Mouse (Mus musculus): ENCODE data around the gene Rims1. TPM values are rescaled to one million over a fixed set of nuclear protein-coding genes. Genes with fewer than 3 reads are reported as not detected.

The Rims1 gene
- polyA plus RNA-seq, 1 experiment from 2014 or later, result 10.3 TPM

GRCm38 (mm10) chr1:22262169-22262950 is 543.4 kb downstream of the Rims1 start:
- peaks cover 12% of the 10 kb centered on the region for H3K4me1 ChIP-seq (replicated peaks; ENCODE audit: control insufficient read depth, insufficient read depth, low read length)
- 65% methylated on average over 6 of the region's 6 CpGs for WGBS
- ATAC-seq, result no peak
- no peak overlapping the region for H3K9ac ChIP-seq (replicated peaks; ENCODE audit: low read depth, low read length)
- no peak overlapping the region for H3K4me2 ChIP-seq (ENCODE audit: low read length)
- H3K36me3 ChIP-seq (ENCODE audit: control insufficient read depth, insufficient read depth), result no peaks in the 10 kb centered on the region
- no peaks in the 10 kb centered on the region for H3K9me3 ChIP-seq (ENCODE audit: control insufficient read depth, low read length)
- H3K4me3 ChIP-seq (replicated peaks; ENCODE audit: low read length), result no peak overlapping the region
- no peak overlapping the region for H3K27ac ChIP-seq (ENCODE audit: low read length)
- no peaks in the 10 kb centered on the region for H3K27me3 ChIP-seq (replicated peaks; ENCODE audit: control insufficient read depth, insufficient read depth, low read length)

GRCm38 (mm10) chr1:22261702-22262101 is 544.1 kb downstream of the Rims1 start:
- peak; percentile 36; the same call in 1 of the 2 replicates for ATAC-seq
- WGBS, result 75% methylated on average over 4 of the region's 4 CpGs

GRCm38 (mm10) chr1:22260291-22260690 is 545.5 kb downstream of the Rims1 start:
- Histone ChIP-seq H3K4me1 (replicated peaks; ENCODE audit: control insufficient read depth, insufficient read depth, low read length) (peaks cover 5% of the 10 kb centered on the region), H3K27me3 (replicated peaks; ENCODE audit: control insufficient read depth, insufficient read depth, low read length) (no peaks in the 10 kb centered on the region), H3K4me2 (ENCODE audit: low read length) (no peak overlapping the region), H3K9ac (replicated peaks; ENCODE audit: low read depth, low read length) (no peak overlapping the region), H3K4me3 (replicated peaks; ENCODE audit: low read length) (no peak overlapping the region), H3K36me3 (ENCODE audit: control insufficient read depth, insufficient read depth) (no peaks in the 10 kb centered on the region), H3K9me3 (ENCODE audit: control insufficient read depth, low read length) (no peaks in the 10 kb centered on the region), H3K27ac (ENCODE audit: low read length) (no peak overlapping the region)
- WGBS, result 81% methylated on average over 2 of the region's 2 CpGs
- no peak for ATAC-seq

More at GRCm38 (mm10) chr1:22261702-22262101, 544.1 kb downstream of the Rims1 start:
- peaks cover 11% of the 10 kb centered on the region for H3K4me1 ChIP-seq (replicated peaks; ENCODE audit: control insufficient read depth, insufficient read depth, low read length)
- no peak overlapping the region for H3K27ac ChIP-seq (ENCODE audit: low read length)
- H3K27me3 ChIP-seq (replicated peaks; ENCODE audit: control insufficient read depth, insufficient read depth, low read length), result no peaks in the 10 kb centered on the region
- no peaks in the 10 kb centered on the region for H3K9me3 ChIP-seq (ENCODE audit: control insufficient read depth, low read length)
- no peak overlapping the region for H3K4me2 ChIP-seq (ENCODE audit: low read length)
- no peaks in the 10 kb centered on the region for H3K36me3 ChIP-seq (ENCODE audit: control insufficient read depth, insufficient read depth)
- H3K4me3 ChIP-seq (replicated peaks; ENCODE audit: low read length), result no peak overlapping the region
- H3K9ac ChIP-seq (replicated peaks; ENCODE audit: low read depth, low read length), result no peak overlapping the region

- ATAC-seq, result no peak
- no peaks in the 10 kb centered on the region for H3K9me3 ChIP-seq (ENCODE audit: control insufficient read depth, low read length)
- no peak overlapping the region for H3K4me2 ChIP-seq (ENCODE audit: low read length)
- no peaks in the 10 kb centered on the region for H3K36me3 ChIP-seq (ENCODE audit: control insufficient read depth, insufficient read depth)
- no peak overlapping the region for H3K4me3 ChIP-seq (replicated peaks; ENCODE audit: low read length)
- peaks cover 5% of the 10 kb centered on the region for H3K4me1 ChIP-seq (replicated peaks; ENCODE audit: control insufficient read depth, insufficient read depth, low read length)
- H3K27me3 ChIP-seq (replicated peaks; ENCODE audit: control insufficient read depth, insufficient read depth, low read length), result no peaks in the 10 kb centered on the region
- 51% methylated on average over 4 of the region's 4 CpGs for WGBS
- no peak overlapping the region for H3K27ac ChIP-seq (ENCODE audit: low read length)
- no peak overlapping the region for H3K9ac ChIP-seq (replicated peaks; ENCODE audit: low read depth, low read length)
These were observed 547.4 kb downstream of the Rims1 start for GRCm38 (mm10) chr1:22258356-22258755.

- Histone ChIP-seq H3K27me3 (replicated peaks; ENCODE audit: control insufficient read depth, insufficient read depth, low read length) (no peaks in the 10 kb centered on the region), H3K27ac (ENCODE audit: low read length) (no peak overlapping the region), H3K9me3 (ENCODE audit: control insufficient read depth, low read length) (no peaks in the 10 kb centered on the region), H3K4me2 (ENCODE audit: low read length) (no peak overlapping the region), H3K36me3 (ENCODE audit: control insufficient read depth, insufficient read depth) (no peaks in the 10 kb centered on the region), H3K9ac (replicated peaks; ENCODE audit: low read depth, low read length) (no peak overlapping the region), H3K4me3 (replicated peaks; ENCODE audit: low read length) (no peak overlapping the region), H3K4me1 (replicated peaks; ENCODE audit: control insufficient read depth, insufficient read depth, low read length) (no peaks in the 10 kb centered on the region)
- WGBS, result 94% methylated on average over 2 of the region's 2 CpGs
- no peak for ATAC-seq
These were observed 551.5 kb downstream of the Rims1 start for GRCm38 (mm10) chr1:22254278-22254677.

- no peak overlapping the region for H3K4me3 ChIP-seq (replicated peaks; ENCODE audit: low read length)
- no peaks in the 10 kb centered on the region for H3K36me3 ChIP-seq (ENCODE audit: control insufficient read depth, insufficient read depth)
- H3K4me1 ChIP-seq (replicated peaks; ENCODE audit: control insufficient read depth, insufficient read depth, low read length), result no peaks in the 10 kb centered on the region
- no peaks in the 10 kb centered on the region for H3K27me3 ChIP-seq (replicated peaks; ENCODE audit: control insufficient read depth, insufficient read depth, low read length)
- no peak for ATAC-seq
- no peaks in the 10 kb centered on the region for H3K9me3 ChIP-seq (ENCODE audit: control insufficient read depth, low read length)
- no peak overlapping the region for H3K4me2 ChIP-seq (ENCODE audit: low read length)
- H3K9ac ChIP-seq (replicated peaks; ENCODE audit: low read depth, low read length), result no peak overlapping the region
- no peak overlapping the region for H3K27ac ChIP-seq (ENCODE audit: low read length)
These were observed 552.9 kb downstream of the Rims1 start for GRCm38 (mm10) chr1:22252873-22253272.

- no peaks in the 10 kb centered on the region for H3K27me3 ChIP-seq (replicated peaks; ENCODE audit: control insufficient read depth, insufficient read depth, low read length)
- no peaks in the 10 kb centered on the region for H3K36me3 ChIP-seq (ENCODE audit: control insufficient read depth, insufficient read depth)
- H3K4me2 ChIP-seq (ENCODE audit: low read length), result no peak overlapping the region
- H3K9ac ChIP-seq (replicated peaks; ENCODE audit: low read depth, low read length), result no peak overlapping the region
- no peaks in the 10 kb centered on the region for H3K4me1 ChIP-seq (replicated peaks; ENCODE audit: control insufficient read depth, insufficient read depth, low read length)
- no peak overlapping the region for H3K27ac ChIP-seq (ENCODE audit: low read length)
- ATAC-seq, result no peak
- no peaks in the 10 kb centered on the region for H3K9me3 ChIP-seq (ENCODE audit: control insufficient read depth, low read length)
- no peak overlapping the region for H3K4me3 ChIP-seq (replicated peaks; ENCODE audit: low read length)
These were observed 556.9 kb downstream of the Rims1 start for GRCm38 (mm10) chr1:22248898-22249386.

GRCm38 (mm10) chr1:22245748-22246147 is 560.0 kb downstream of the Rims1 start:
- 77% methylated on average over 2 of the region's 2 CpGs for WGBS
- Histone ChIP-seq H3K4me2 (ENCODE audit: low read length) (no peak overlapping the region), H3K27me3 (replicated peaks; ENCODE audit: control insufficient read depth, insufficient read depth, low read length) (no peaks in the 10 kb centered on the region), H3K36me3 (ENCODE audit: control insufficient read depth, insufficient read depth) (no peaks in the 10 kb centered on the region), H3K9ac (replicated peaks; ENCODE audit: low read depth, low read length) (no peak overlapping the region), H3K4me1 (replicated peaks; ENCODE audit: control insufficient read depth, insufficient read depth, low read length) (no peaks in the 10 kb centered on the region), H3K4me3 (replicated peaks; ENCODE audit: low read length) (no peak overlapping the region), H3K27ac (ENCODE audit: low read length) (no peak overlapping the region), H3K9me3 (ENCODE audit: control insufficient read depth, low read length) (no peaks in the 10 kb centered on the region)
- no peak for ATAC-seq
